ENCODE assay signal across 8 mouse cellular contexts in genomic region chr1:89070103-89070700, GRCm38 (mm10). TPM values are rescaled to one million over a fixed set of nuclear protein-coding genes. Genes with fewer than 3 reads are reported as not detected.
DNase-seq lines count a peak whose midpoint lies in the region; ATAC-seq and TF ChIP-seq lines count a peak whose summit lies in the region.

TSS of gene Sh3bp4 (plus strand) at chr1:89070415.

- H3K36me3 ChIP-seq in embryonic facial prominence, embryonic 12.5 days, result no peaks in the 10 kb centered on the region
- H3K36me3 ChIP-seq in intestine, postnatal 0 days (ENCODE audit: control insufficient read depth, insufficient read depth), result no peaks in the 10 kb centered on the region
- H3K36me3 ChIP-seq in midbrain, embryonic 10.5 days, result no peaks in the 10 kb centered on the region

- H3K4me2 ChIP-seq in embryonic facial prominence, embryonic 12.5 days (replicated peaks), result peak within 1 kb of the TSS; percentile 64
- H3K4me2 ChIP-seq in intestine, postnatal 0 days (replicated peaks; ENCODE audit: low read depth), result peak within 1 kb of the TSS; percentile 95

- peak; percentile 92 for ATAC-seq in embryonic facial prominence, embryonic 12.5 days (ENCODE audit: insufficient number of reproducible peaks, insufficient read depth, low FRiP score, low TSS enrichment)
- ATAC-seq in granulocyte monocyte progenitor cell, adult 5-6 weeks (replicated peaks; ENCODE audit: poor library complexity, severe bottlenecking), result peak; percentile 86
- peak; percentile 94 for ATAC-seq in intestine, postnatal 0 days

- TF ChIP-seq CTCF in intestine, postnatal 0 days (IDR thresholded peaks at IDR 0.05; ENCODE audit: low read depth), result peak; percentile 35

- H3K4me1 ChIP-seq in embryonic facial prominence, embryonic 12.5 days, result peaks cover 50% of the 10 kb centered on the region
- peaks cover 3% of the 10 kb centered on the region for H3K4me1 ChIP-seq in intestine, postnatal 0 days (replicated peaks; ENCODE audit: control insufficient read depth, insufficient read depth, low read length)
- peaks cover 50% of the 10 kb centered on the region for H3K4me1 ChIP-seq in midbrain, embryonic 10.5 days

- intact Hi-C loops in left cerebral cortex, postnatal 36 days (cut with DNase I), result loop anchor here (5.0 kb wide), 3 partner anchors 122 to 313 kb away; no protein-coding TSS in a partner anchor

- under 1% methylated on average over 62 of the region's 63 CpGs for WGBS in embryonic facial prominence, embryonic 12.5 days
- WGBS in intestine, postnatal 0 days, result under 1% methylated on average over 58 of the region's 63 CpGs
- under 1% methylated on average over 63 of the region's 63 CpGs for WGBS in midbrain, embryonic 10.5 days

- no peaks in the 10 kb centered on the region for H3K27me3 ChIP-seq in embryonic facial prominence, embryonic 12.5 days
- H3K27me3 ChIP-seq in intestine, postnatal 0 days (replicated peaks; ENCODE audit: control insufficient read depth, insufficient read depth, low read length), result no peaks in the 10 kb centered on the region
- no peaks in the 10 kb centered on the region for H3K27me3 ChIP-seq in midbrain, embryonic 10.5 days (ENCODE audit: low read depth, poor library complexity, severe bottlenecking)

- H3K9me3 ChIP-seq in embryonic facial prominence, embryonic 12.5 days, result no peaks in the 10 kb centered on the region
- no peaks in the 10 kb centered on the region for H3K9me3 ChIP-seq in intestine, postnatal 0 days (ENCODE audit: control insufficient read depth)
- no peaks in the 10 kb centered on the region for H3K9me3 ChIP-seq in midbrain, embryonic 10.5 days (replicated peaks)

- peak within 1 kb of the TSS; percentile 83 for H3K4me3 ChIP-seq in embryonic facial prominence, embryonic 12.5 days
- peak within 1 kb of the TSS; percentile 89 for H3K4me3 ChIP-seq in intestine, postnatal 0 days (ENCODE audit: low read depth, low read length)
- peak within 1 kb of the TSS; percentile 93 for H3K4me3 ChIP-seq in midbrain, embryonic 10.5 days

- H3K27ac ChIP-seq in embryonic facial prominence, embryonic 12.5 days, result peak within 1 kb of the TSS; percentile 89
- H3K27ac ChIP-seq in intestine, postnatal 0 days (ENCODE audit: low read depth, low read length), result peak within 1 kb of the TSS; percentile 81
- H3K27ac ChIP-seq in midbrain, embryonic 10.5 days (replicated peaks), result peak within 1 kb of the TSS; percentile 95

- DNase-seq in adrenal gland, postnatal 36 days, result peak; percentile 100
- DNase-seq in left cerebral cortex, postnatal 36 days (ENCODE audit: low spot score in 2 of 2), result peak; percentile 91 to 92
- peak; percentile 99 for DNase-seq in midbrain, embryonic 10.5 days (ENCODE audit: low spot score)
- peak; percentile 92 to 94 for DNase-seq in right cerebral cortex, postnatal 36 days (ENCODE audit: low spot score in 2 of 2)
- peak; percentile 99 to 100 for DNase-seq in urinary bladder, postnatal 4 days (ENCODE audit: low spot score in 2 of 2)

- peak within 1 kb of the TSS; percentile 86 for H3K9ac ChIP-seq in embryonic facial prominence, embryonic 12.5 days
- peak within 1 kb of the TSS; percentile 81 for H3K9ac ChIP-seq in intestine, postnatal 0 days (ENCODE audit: low read depth, low read length)

RNA-seq across cellular contexts. Expression of gene Sh3bp4, which starts in this region (rescaled TPM):
- 10 to 100 TPM; 14.1 to 17.8 TPM for total RNA-seq in adrenal gland, postnatal 36 days (2021)
- polyA plus RNA-seq in embryonic facial prominence, embryonic 12.5 days (2016; fragmentation: Nextera tagmentation; extraction: Ambion mirVana), result 25.7 and 27.4 TPM in 2 replicates
- 0.41 and 0.88 TPM in 2 replicates for total RNA-seq in granulocyte monocyte progenitor cell, adult 5-6 weeks (2014; fragmentation: Nextera tagmentation)
- not detected in 2 replicates for total RNA-seq in granulocyte monocyte progenitor cell, adult 5-6 weeks (2017)
- 6.1 and 6.2 TPM in 2 replicates for polyA plus RNA-seq in intestine, postnatal 0 days (2015; fragmentation: Nextera tagmentation; extraction: Ambion mirVana)
- total RNA-seq in left cerebral cortex, postnatal 36 days (2021), result 10 to 100 TPM; 16.0 to 21.0 TPM
- polyA plus RNA-seq in midbrain, embryonic 10.5 days (2016; fragmentation: Nextera tagmentation; extraction: Ambion mirVana), result 23.8 and 25.1 TPM in 2 replicates

Comparison
In these comparisons a context has a peak if more than half of its experiments do, and no peak if none do; other contexts are left out.
1. Peak in every context shown above with its lines: DNase-seq, ATAC-seq, H3K4me3 ChIP-seq and H3K27ac ChIP-seq.
2. RNA of gene Sh3bp4 (total RNA-seq): 16.0 to 21.0 TPM in left cerebral cortex, postnatal 36 days and 14.1 to 17.8 TPM in adrenal gland, postnatal 36 days; 0.41 to 0.88 TPM in granulocyte monocyte progenitor cell, adult 5-6 weeks; every median in the first group is over 4 times any median in the second.
3. Peak in ATAC-seq in granulocyte monocyte progenitor cell, adult 5-6 weeks; RNA of the gene not detected or under 1 TPM.